In genomic region chr4:63437968-63438367, GRCm38 (mm10) we compare ENCODE assay signal across 13 mouse cellular contexts. TPM values are rescaled to one million over a fixed set of nuclear protein-coding genes. Genes with fewer than 3 reads are reported as not detected.
DNase-seq lines count a peak whose midpoint lies in the region; ATAC-seq and TF ChIP-seq lines count a peak whose summit lies in the region.
"Had no signal": no experiment of that assay in that cellular context is flagged by ENCODE, and none has a peak within 500 bp of the region (broad histone marks: within the 10 kb centered on the region; RNA-seq: fewer than 3 reads in every experiment).

No protein-coding gene starts in this region.

- H3K36me3 ChIP-seq in heart, embryonic 10.5 days = 0 out of 2 replicates have a peak, but pooled peaks cover 2% of the 10 kb centered on the region
- no peaks in the 10 kb centered on the region for H3K36me3 ChIP-seq in heart, adult 2 months (ENCODE audit: control insufficient read depth, insufficient read depth, low read length)
- no peaks in the 10 kb centered on the region for H3K36me3 ChIP-seq in kidney, embryonic 15.5 days
- no peaks in the 10 kb centered on the region; the same call in 1 of the 2 replicates for H3K36me3 ChIP-seq in hindbrain, embryonic 12.5 days
- no peaks in the 10 kb centered on the region for H3K36me3 ChIP-seq in neural tube, embryonic 14.5 days (ENCODE audit: control insufficient read depth, insufficient read depth, low read length)

- no peak for TF ChIP-seq POLR2A in heart, adult 2 months (IDR thresholded peaks at IDR 0.05; ENCODE audit: insufficient read depth, low read depth, low read length)

- no peak for ATAC-seq in kidney, embryonic 15.5 days (replicated peaks; ENCODE audit: low FRiP score)
- ATAC-seq in hindbrain, embryonic 12.5 days (ENCODE audit: low FRiP score) = peak; percentile 51; the same call in 1 of the 2 replicates
- ATAC-seq in neural tube, embryonic 14.5 days (ENCODE audit: low read depth) = peak; percentile 42; the same call in 1 of the 2 replicates
- ATAC-seq in erythroblast, adult 5-6 weeks (replicated peaks; ENCODE audit: low FRiP score, poor library complexity, severe bottlenecking) = no peak

- H3K27ac ChIP-seq in heart, embryonic 10.5 days = peak overlapping the region; percentile 42
- H3K27ac ChIP-seq in heart, adult 2 months = no peak overlapping the region; the same call in 1 of the 2 replicates
- peak overlapping the region; percentile 45; the same call in 1 of the 2 replicates for H3K27ac ChIP-seq in kidney, embryonic 15.5 days
- peak overlapping the region; percentile 5; the same call in 1 of the 2 replicates for H3K27ac ChIP-seq in hindbrain, embryonic 12.5 days
- H3K27ac ChIP-seq in neural tube, embryonic 14.5 days (ENCODE audit: low read depth, low read length) = no peak overlapping the region
- H3K27ac ChIP-seq: left cerebral cortex, adult 2 months had no signal

- H3K4me1 ChIP-seq in heart, embryonic 10.5 days = peaks cover 26% of the 10 kb centered on the region
- peaks cover 3% of the 10 kb centered on the region; the same call in 1 of the 2 replicates for H3K4me1 ChIP-seq in heart, adult 2 months (ENCODE audit: control insufficient read depth, insufficient read depth, low read length)
- H3K4me1 ChIP-seq in kidney, embryonic 15.5 days = peaks cover 20% of the 10 kb centered on the region
- peaks cover 16% of the 10 kb centered on the region for H3K4me1 ChIP-seq in hindbrain, embryonic 12.5 days
- H3K4me1 ChIP-seq in neural tube, embryonic 14.5 days (ENCODE audit: control insufficient read depth, insufficient read depth, low read length) = peaks cover 7% of the 10 kb centered on the region; the same call in 1 of the 2 replicates

- H3K9ac ChIP-seq in heart, adult 2 months (ENCODE audit: low read depth, low read length) = no peak overlapping the region
- no peak overlapping the region for H3K9ac ChIP-seq in kidney, embryonic 15.5 days
- H3K9ac ChIP-seq in hindbrain, embryonic 12.5 days = no peak overlapping the region
- H3K9ac ChIP-seq in neural tube, embryonic 14.5 days (replicated peaks; ENCODE audit: low read depth, low read length) = no peak overlapping the region

- 78% methylated on average over 5 of the region's 5 CpGs for WGBS in heart, embryonic 10.5 days
- WGBS in heart, adult 2 months = 58% methylated on average over 5 of the region's 5 CpGs
- WGBS in kidney, embryonic 15.5 days = 77% methylated on average over 5 of the region's 5 CpGs
- 84% methylated on average over 5 of the region's 5 CpGs for WGBS in hindbrain, embryonic 12.5 days
- 83% methylated on average over 5 of the region's 5 CpGs for WGBS in neural tube, embryonic 14.5 days

- intact Hi-C loops in heart, adult 2 months (cut with DNase I) = no loop called here

- no peak overlapping the region for H3K4me2 ChIP-seq in kidney, embryonic 15.5 days
- H3K4me2 ChIP-seq in hindbrain, embryonic 12.5 days (replicated peaks) = no peak overlapping the region
- H3K4me2 ChIP-seq in neural tube, embryonic 14.5 days (ENCODE audit: low read depth, low read length) = no peak overlapping the region
- H3K4me2 ChIP-seq: liver, embryonic 11.5 days had no signal

- no peak for TF ChIP-seq EP300 in heart, adult 2 months (IDR thresholded peaks at IDR 0.05; ENCODE audit: insufficient read depth, low read depth, low read length)

- H3K79me2 ChIP-seq in heart, adult 2 months (replicated peaks; ENCODE audit: control insufficient read depth, insufficient read depth, low read length) = no peaks in the 10 kb centered on the region

- H3K9me3 ChIP-seq in heart, embryonic 10.5 days = 0 out of 2 replicates have a peak, but pooled peaks cover 8% of the 10 kb centered on the region
- H3K9me3 ChIP-seq in kidney, embryonic 15.5 days (replicated peaks) = no peaks in the 10 kb centered on the region
- H3K9me3 ChIP-seq in hindbrain, embryonic 12.5 days (replicated peaks) = no peaks in the 10 kb centered on the region
- H3K9me3 ChIP-seq in neural tube, embryonic 14.5 days (ENCODE audit: control insufficient read depth, low read length) = no peaks in the 10 kb centered on the region

- no peaks in the 10 kb centered on the region for H3K27me3 ChIP-seq in heart, embryonic 10.5 days (ENCODE audit: insufficient read depth, poor library complexity, severe bottlenecking)
- no peaks in the 10 kb centered on the region for H3K27me3 ChIP-seq in heart, adult 2 months (ENCODE audit: control insufficient read depth, insufficient read depth, low read length)
- no peaks in the 10 kb centered on the region for H3K27me3 ChIP-seq in kidney, embryonic 15.5 days
- H3K27me3 ChIP-seq in hindbrain, embryonic 12.5 days = no peaks in the 10 kb centered on the region
- H3K27me3 ChIP-seq in neural tube, embryonic 14.5 days (ENCODE audit: control insufficient read depth, insufficient read depth, low read length) = no peaks in the 10 kb centered on the region

- H3K4me3 ChIP-seq in heart, embryonic 10.5 days = 0 out of 2 replicates have a peak overlapping the region, but pooled peaks have one; percentile 9
- H3K4me3 ChIP-seq in heart, adult 2 months = no peak overlapping the region
- no peak overlapping the region for H3K4me3 ChIP-seq in kidney, embryonic 15.5 days (replicated peaks)
- no peak overlapping the region for H3K4me3 ChIP-seq in hindbrain, embryonic 12.5 days
- H3K4me3 ChIP-seq in neural tube, embryonic 14.5 days (ENCODE audit: low read depth, low read length) = no peak overlapping the region
- H3K4me3 ChIP-seq: left cerebral cortex, adult 2 months had no signal

- no peak for TF ChIP-seq CTCF in heart, adult 2 months (IDR thresholded peaks at IDR 0.05)

- no peak for DNase-seq in heart, embryonic 10.5 days (ENCODE audit: low spot score)
- DNase-seq in heart, adult 2 months = no peak
- DNase-seq in kidney, adult 9 months = no peak
- DNase-seq: adrenal gland, adult 2 months; B cell, adult 2 months; cerebellum, adult 2 months; kidney, adult 18-20 months had no signal

RNA-seq across cellular contexts. Expression of gene Akna, which starts 34.8 kb away (rescaled TPM):
- polyA plus RNA-seq in heart, embryonic 10.5 days (2016; fragmentation: Nextera tagmentation; extraction: Ambion mirVana) = 4.6 and 9.0 TPM in 2 replicates
- 1 to 10 TPM; 3.5 to 3.9 TPM for total RNA-seq in heart, adult 2 months (2021)
- 3.4 and 4.8 TPM in 2 replicates for polyA plus RNA-seq in heart, adult 2 months (2012; rRNA removed)
- polyA plus RNA-seq in kidney, embryonic 15.5 days (2015; fragmentation: Nextera tagmentation; extraction: Ambion mirVana) = 7.4 and 8.3 TPM in 2 replicates
- 10.4 and 10.9 TPM in 2 replicates for polyA plus RNA-seq in hindbrain, embryonic 12.5 days (2016; fragmentation: Nextera tagmentation; extraction: Ambion mirVana)
- 2.5 and 3.8 TPM in 2 replicates for polyA plus RNA-seq in neural tube, embryonic 14.5 days (2014; fragmentation: Nextera tagmentation; extraction: Ambion mirVana)
- total RNA-seq in erythroblast, adult 5-6 weeks (2015; ENCODE audit: low replicate concordance) = 16.9 and 18.4 TPM in 2 replicates
- total RNA-seq in erythroblast, adult 5-6 weeks (2017; ENCODE audit: low replicate concordance) = 8.2 and 9.5 TPM in 2 replicates

RNA-seq across cellular contexts. Expression of gene Whrn, which starts 57.8 kb away (rescaled TPM):
- polyA plus RNA-seq in heart, embryonic 10.5 days (2016; fragmentation: Nextera tagmentation; extraction: Ambion mirVana) = 4.0 and 5.3 TPM in 2 replicates
- 10 to 100 TPM; 29.9 to 31.4 TPM for total RNA-seq in heart, adult 2 months (2021)
- 33.9 and 44.7 TPM in 2 replicates for polyA plus RNA-seq in heart, adult 2 months (2012; rRNA removed)
- polyA plus RNA-seq in kidney, embryonic 15.5 days (2015; fragmentation: Nextera tagmentation; extraction: Ambion mirVana) = 5.1 and 6.1 TPM in 2 replicates
- 10.6 and 10.8 TPM in 2 replicates for polyA plus RNA-seq in hindbrain, embryonic 12.5 days (2016; fragmentation: Nextera tagmentation; extraction: Ambion mirVana)
- polyA plus RNA-seq in neural tube, embryonic 14.5 days (2014; fragmentation: Nextera tagmentation; extraction: Ambion mirVana) = 4.0 and 6.2 TPM in 2 replicates
- total RNA-seq in erythroblast, adult 5-6 weeks (2015; ENCODE audit: low replicate concordance) = 0.38 TPM in 1 of 2 replicates, not detected in the other
- not detected in 2 replicates for total RNA-seq in erythroblast, adult 5-6 weeks (2017; ENCODE audit: low replicate concordance)

Comparison
In these comparisons a context has a peak if more than half of its experiments do, and no peak if none do; other contexts are left out.
1. H3K27ac ChIP-seq: peak in heart, embryonic 10.5 days (single experiment), kidney, embryonic 15.5 days (single experiment) and hindbrain, embryonic 12.5 days (single experiment); none in heart, adult 2 months (single experiment) and neural tube, embryonic 14.5 days (single experiment).
2. ATAC-seq: peak in hindbrain, embryonic 12.5 days (single experiment) and neural tube, embryonic 14.5 days (single experiment); none in kidney, embryonic 15.5 days (single experiment) and erythroblast, adult 5-6 weeks (single experiment).